Mouse (Mus musculus): Measurements from ENCODE around the gene Slc25a44.
"Not testable (repeated sequence)": the region's sequence is repeated elsewhere in the genome, so short reads cannot be mapped to it uniquely, and the experiment has no call there.

DNA sequence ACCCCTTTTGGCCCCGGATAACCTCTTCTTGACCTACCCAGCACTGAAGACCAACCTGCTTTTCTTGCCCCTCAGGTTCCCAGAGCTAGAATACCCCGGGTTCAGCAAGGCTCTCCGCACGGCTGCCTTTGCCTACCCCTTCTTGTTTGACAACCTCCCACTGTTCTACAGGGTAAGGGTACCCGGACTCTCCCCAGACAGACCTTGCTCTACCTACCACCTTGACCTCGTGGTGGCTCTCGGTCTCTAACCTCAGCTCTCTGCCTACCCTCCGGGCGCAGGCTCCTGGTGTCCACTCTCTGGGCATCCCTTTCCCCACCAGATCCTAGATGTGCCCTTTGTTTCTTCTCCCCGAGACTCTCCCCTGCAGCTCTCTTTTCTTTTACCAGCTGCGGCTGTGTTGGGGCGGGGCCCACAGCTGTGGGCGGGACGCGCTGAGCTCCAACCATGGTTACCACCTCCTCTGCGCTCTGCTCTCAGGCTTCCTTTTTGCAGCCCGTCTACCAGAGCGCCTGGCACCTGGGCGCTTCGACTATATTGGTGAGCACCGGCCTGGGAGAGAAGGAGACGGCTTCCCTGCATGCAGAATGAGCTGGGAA is 58.0 kb downstream of the Slc25a44 start:
- TF ChIP-seq POLR2A (IDR thresholded peaks at IDR 0.05; ENCODE audit: insufficient read depth, low read length); EP300 (IDR thresholded peaks at IDR 0.05; ENCODE audit: insufficient read depth, low read depth, low read length); CTCF (IDR thresholded peaks at IDR 0.05; ENCODE audit: low read depth, low read length): not testable (repeated sequence)

All from ES-Bruce4 (cell line).